In genomic region chr2:42304040-42304439, GRCm38 (mm10) we compare ENCODE assay signal across 16 mouse cellular contexts.
DNase-seq lines count a peak whose midpoint lies in the region; ATAC-seq lines count a peak whose summit lies in the region.
"Had no signal": no experiment of that assay in that cellular context is flagged by ENCODE, and none has a peak within 500 bp of the region (broad histone marks: within the 10 kb centered on the region; RNA-seq: fewer than 3 reads in every experiment).

No protein-coding gene starts in this region.

- DNase-seq in hindbrain, embryonic 10.5 days (ENCODE audit: low spot score), result no peak
- DNase-seq in hindbrain, embryonic 14.5 days (ENCODE audit: low spot score), result no peak
- DNase-seq in midbrain, embryonic 11.5 days (ENCODE audit: low spot score, missing footprints), result no peak
- DNase-seq in retina, embryonic 14.5 days (ENCODE audit: low spot score), result peak; percentile 32
- DNase-seq in retina, postnatal 1 day, result no peak
- no peak for DNase-seq in urinary bladder, adult 18-20 months (ENCODE audit: low spot score in 2 of 2)
- DNase-seq: adrenal gland, adult 2 months; adrenal gland, postnatal 25 days; cerebellum, adult 2 months; cerebellum, postnatal 10 days; gastrocnemius, postnatal 36 days; heart, adult 11 months; heart, postnatal 36 days had no signal

- ATAC-seq in hindbrain, embryonic 14.5 days (ENCODE audit: low FRiP score), result no peak
- ATAC-seq in midbrain, embryonic 11.5 days (ENCODE audit: low FRiP score), result peak; percentile 54; the same call in 1 of the 2 replicates
- no peak for ATAC-seq in midbrain, embryonic 16.5 days
- ATAC-seq: intestine, embryonic 15.5 days had no signal

- H3K27ac ChIP-seq in hindbrain, embryonic 10.5 days, result peak overlapping the region; percentile 23; the same call in 1 of the 2 replicates
- H3K27ac ChIP-seq in hindbrain, embryonic 14.5 days, result no peak overlapping the region
- H3K27ac ChIP-seq in midbrain, embryonic 11.5 days (ENCODE audit: low read depth, low read length), result no peak overlapping the region
- H3K27ac ChIP-seq in midbrain, embryonic 16.5 days (ENCODE audit: low read length), result no peak overlapping the region
- H3K27ac ChIP-seq: heart, embryonic 13.5 days; intestine, embryonic 15.5 days had no signal

- no peak overlapping the region for H3K9ac ChIP-seq in hindbrain, embryonic 14.5 days
- no peak overlapping the region for H3K9ac ChIP-seq in midbrain, embryonic 11.5 days (ENCODE audit: low read length)
- no peak overlapping the region for H3K9ac ChIP-seq in midbrain, embryonic 16.5 days (ENCODE audit: low read depth, low read length)
- H3K9ac ChIP-seq: heart, embryonic 13.5 days; intestine, embryonic 15.5 days had no signal

- H3K4me3 ChIP-seq in hindbrain, embryonic 10.5 days, result no peak overlapping the region
- no peak overlapping the region for H3K4me3 ChIP-seq in hindbrain, embryonic 14.5 days (replicated peaks; ENCODE audit: low read length)
- no peak overlapping the region for H3K4me3 ChIP-seq in midbrain, embryonic 11.5 days (ENCODE audit: low read depth, low read length)
- H3K4me3 ChIP-seq in midbrain, embryonic 16.5 days (ENCODE audit: low read depth, low read length), result no peak overlapping the region
- H3K4me3 ChIP-seq: heart, embryonic 13.5 days; intestine, embryonic 15.5 days had no signal

- no peaks in the 10 kb centered on the region for H3K27me3 ChIP-seq in hindbrain, embryonic 10.5 days (ENCODE audit: insufficient read depth, poor library complexity, severe bottlenecking)
- no peaks in the 10 kb centered on the region for H3K27me3 ChIP-seq in hindbrain, embryonic 14.5 days (ENCODE audit: control insufficient read depth, insufficient read depth, low read length)
- no peaks in the 10 kb centered on the region for H3K27me3 ChIP-seq in midbrain, embryonic 11.5 days (ENCODE audit: control insufficient read depth, insufficient read depth, low read length)
- H3K27me3 ChIP-seq in midbrain, embryonic 16.5 days (ENCODE audit: control insufficient read depth, insufficient read depth, low read depth, low read length), result no peaks in the 10 kb centered on the region
- H3K27me3 ChIP-seq: heart, embryonic 13.5 days; intestine, embryonic 15.5 days had no signal

- H3K9me3 ChIP-seq in hindbrain, embryonic 10.5 days, result no peaks in the 10 kb centered on the region
- H3K9me3 ChIP-seq in hindbrain, embryonic 14.5 days (ENCODE audit: control insufficient read depth, low read length), result no peaks in the 10 kb centered on the region
- H3K9me3 ChIP-seq in midbrain, embryonic 11.5 days (ENCODE audit: control insufficient read depth, low read length), result no peaks in the 10 kb centered on the region
- H3K9me3 ChIP-seq in midbrain, embryonic 16.5 days (replicated peaks; ENCODE audit: control insufficient read depth, low read length, poor library complexity, severe bottlenecking), result no peaks in the 10 kb centered on the region
- H3K9me3 ChIP-seq: heart, embryonic 13.5 days; intestine, embryonic 15.5 days had no signal

- 86% methylated on average over 1 of the region's 1 CpGs for WGBS in hindbrain, embryonic 10.5 days
- 68% methylated on average over 1 of the region's 1 CpGs for WGBS in hindbrain, embryonic 14.5 days
- 79% methylated on average over 1 of the region's 1 CpGs for WGBS in midbrain, embryonic 11.5 days
- 60% methylated on average over 1 of the region's 1 CpGs for WGBS in midbrain, embryonic 16.5 days

- peaks cover 18% of the 10 kb centered on the region; the same call in 1 of the 2 replicates for H3K4me1 ChIP-seq in hindbrain, embryonic 10.5 days (replicated peaks)
- no peaks in the 10 kb centered on the region for H3K4me1 ChIP-seq in hindbrain, embryonic 14.5 days (replicated peaks; ENCODE audit: control insufficient read depth, insufficient read depth, low read length)
- no peaks in the 10 kb centered on the region for H3K4me1 ChIP-seq in midbrain, embryonic 11.5 days (ENCODE audit: control insufficient read depth, insufficient read depth, low read length)
- 0 out of 2 replicates have a peak, but pooled peaks cover 3% of the 10 kb centered on the region for H3K4me1 ChIP-seq in midbrain, embryonic 16.5 days (ENCODE audit: control insufficient read depth, insufficient read depth, low read length)
- H3K4me1 ChIP-seq: heart, embryonic 13.5 days; intestine, embryonic 15.5 days had no signal

- no peaks in the 10 kb centered on the region for H3K36me3 ChIP-seq in hindbrain, embryonic 10.5 days
- no peaks in the 10 kb centered on the region for H3K36me3 ChIP-seq in hindbrain, embryonic 14.5 days (replicated peaks; ENCODE audit: control insufficient read depth, insufficient read depth)
- H3K36me3 ChIP-seq in midbrain, embryonic 11.5 days (ENCODE audit: control insufficient read depth, insufficient read depth, low read length), result no peaks in the 10 kb centered on the region
- H3K36me3 ChIP-seq in midbrain, embryonic 16.5 days (ENCODE audit: control insufficient read depth, insufficient read depth, low read length), result no peaks in the 10 kb centered on the region
- H3K36me3 ChIP-seq: heart, embryonic 13.5 days; intestine, embryonic 15.5 days had no signal

- no peak overlapping the region for H3K4me2 ChIP-seq in hindbrain, embryonic 14.5 days (replicated peaks)
- no peak overlapping the region for H3K4me2 ChIP-seq in midbrain, embryonic 11.5 days
- H3K4me2 ChIP-seq in midbrain, embryonic 16.5 days (ENCODE audit: low read length), result no peak overlapping the region
- H3K4me2 ChIP-seq: heart, embryonic 13.5 days; intestine, embryonic 15.5 days had no signal
